Mouse (Mus musculus) thymus, adult 2 months (tissue): Measurements from ENCODE around the gene Acp5.

Experiments used
- CTCF ChIP-seq: fragments of 200-500 bp; IDR thresholded peaks from 2 replicates; pipeline ENCODE4 v1.5.1; 2012; ENCODE audit warnings: mild to moderate bottlenecking, control low read depth, low read length, moderate library complexity, borderline replicate concordance; ENCODE audit not compliant: control insufficient read depth, poor library complexity, insufficient read depth; ENCODE audit errors: extremely low read depth
- POLR2A ChIP-seq: fragments of 200-500 bp; IDR thresholded peaks from 2 replicates; pipeline ENCODE4 v1.6.1; 2012; ENCODE audit warnings: mild to moderate bottlenecking, low read length, control low read depth, moderate library complexity; ENCODE audit not compliant: control insufficient read depth, poor library complexity, insufficient read depth; ENCODE audit errors: extremely low read depth

DNA sequence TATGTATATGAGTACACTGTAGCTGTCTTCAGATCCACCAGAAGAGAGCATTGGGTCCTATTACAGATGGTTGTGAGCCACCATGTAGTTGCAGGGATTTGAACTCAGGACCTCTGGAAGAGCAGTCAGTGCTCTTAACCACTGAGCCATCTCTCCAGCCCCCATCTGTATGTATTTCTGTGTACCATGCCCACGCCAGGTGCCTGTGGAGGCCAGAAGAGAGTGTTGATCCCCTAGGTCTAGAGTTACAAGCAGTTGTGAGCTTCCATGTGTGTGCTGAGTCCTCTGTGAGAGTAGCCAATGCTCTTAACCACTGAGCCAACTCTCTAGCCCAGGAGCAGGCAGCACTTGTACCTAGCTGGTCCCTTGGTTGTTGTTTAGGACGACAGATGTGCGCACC, 11.3 kb downstream of the Acp5 start:
- no peak for TF ChIP-seq POLR2A
- no peak for TF ChIP-seq CTCF
